Mouse (Mus musculus) spleen, adult 2 months (tissue): ENCODE results near the gene Tenm4. TPM values are rescaled to one million over a fixed set of nuclear protein-coding genes. Genes with fewer than 3 reads are reported as not detected.

Experiments used
- DNase-seq, 2 experiments: peaks; one replicate each; pipeline versions ENCODE4 v3.0.0 to v3.0.0-alpha.2; 2012 to 2021; ENCODE audit warnings: low spot score in 2 of 2, low read depth in 1 of 2
- H3K27ac ChIP-seq: fragments of 200-500 bp; 2 replicates; pipeline ENCODE4 v1.5.1; 2012; ENCODE audit warnings: low read length, inconsistent platforms; ENCODE audit not compliant: insufficient read depth
- H3K27me3 ChIP-seq: fragments of 200-500 bp; 2 replicates; pipeline ENCODE4 v1.6.1; 2012; ENCODE audit warnings: mild to moderate bottlenecking, moderate library complexity, low read length, inconsistent platforms; ENCODE audit not compliant: control insufficient read depth, insufficient read depth
- H3K36me3 ChIP-seq: fragments of 200-500 bp; 2 replicates; pipeline ENCODE4 v1.6.1; 2012; ENCODE audit warnings: mild to moderate bottlenecking, low read length, inconsistent platforms; ENCODE audit not compliant: control insufficient read depth, insufficient read depth
- H3K4me1 ChIP-seq: fragments of 200-500 bp; 2 replicates; pipeline ENCODE4 v1.6.1; 2011; ENCODE audit warnings: inconsistent platforms; ENCODE audit not compliant: control insufficient read depth, insufficient read depth, insufficient read length
- H3K4me3 ChIP-seq: fragments of 200-500 bp; 2 replicates; pipeline ENCODE4 v1.5.1; 2011; ENCODE audit warnings: mild to moderate bottlenecking, inconsistent platforms; ENCODE audit not compliant: insufficient read depth, insufficient read length; ENCODE audit errors: extremely low read depth
- CTCF ChIP-seq: fragments of 200-500 bp; IDR thresholded peaks from 2 replicates; pipeline ENCODE4 v1.5.1; 2011; ENCODE audit warnings: mild to moderate bottlenecking, inconsistent platforms; ENCODE audit not compliant: insufficient read depth, insufficient read length, insufficient replicate concordance; ENCODE audit errors: extremely low read depth
- POLR2A ChIP-seq: fragments of 200-500 bp; IDR thresholded peaks from 2 replicates; pipeline ENCODE4 v1.6.1; 2011; ENCODE audit warnings: low read depth, low read length, inconsistent platforms
- WGBS: fragments of 180-500 bp; shearing (Covaris S2); methylation state at CpG from one replicate; pipeline ENCODE4 v1.1.7; 2018; 5-methylcytosine and 5-hydroxymethylcytosine counted together
- polyA plus RNA-seq: library from polyadenylated mRNA; depleted of rRNA; stranded (reverse); fragments of >200 nt; gene quantifications from 2 replicates; pipeline ENCODE4 v1.2.3, GENCODE M21; 2012

Tenm4 gene
- polyA plus RNA-seq, 1 experiment: 1.2 TPM

- H3K36me3 ChIP-seq: no peaks in the 10 kb centered on the region
- H3K27ac ChIP-seq: no peak overlapping the region
- no peaks in the 10 kb centered on the region for H3K4me1 ChIP-seq
- DNase-seq: no peak
- H3K4me3 ChIP-seq: no peak overlapping the region
- TF ChIP-seq CTCF: no peak
- no peak for TF ChIP-seq POLR2A
- H3K27me3 ChIP-seq: no peaks in the 10 kb centered on the region
These were observed 6.9 kb upstream of the Tenm4 start for GRCm38 (mm10) chr7:96164141-96164540.

GRCm38 (mm10) chr7:96168921-96169320, 2.1 kb upstream of the Tenm4 start:
- no peak for TF ChIP-seq CTCF
- no peak for TF ChIP-seq POLR2A
- Histone ChIP-seq H3K4me1 (no peaks in the 10 kb centered on the region), H3K27ac (no peak overlapping the region), H3K36me3 (no peaks in the 10 kb centered on the region), H3K4me3 (no peak overlapping the region), H3K27me3 (no peaks in the 10 kb centered on the region)
- 79% methylated on average over 3 of the region's 3 CpGs for WGBS
- no peak for DNase-seq

GRCm38 (mm10) chr7:96171596-96172563, 834 bp downstream of the Tenm4 start:
- Histone ChIP-seq H3K4me3 (no peak overlapping the region), H3K36me3 (no peaks in the 10 kb centered on the region), H3K27me3 (no peaks in the 10 kb centered on the region), H3K4me1 (no peaks in the 10 kb centered on the region), H3K27ac (no peak overlapping the region)
- TF ChIP-seq CTCF: no peak
- TF ChIP-seq POLR2A: no peak
- no peak for DNase-seq
- 28% methylated on average over 11 of the region's 11 CpGs for WGBS

GRCm38 (mm10) chr7:96176781-96177180, 5.7 kb downstream of the Tenm4 start:
- no peak for TF ChIP-seq POLR2A
- no peak for TF ChIP-seq CTCF
- DNase-seq: no peak

GRCm38 (mm10) chr7:96181751-96182150, 10.7 kb downstream of the Tenm4 start:
- H3K4me3 ChIP-seq: no peak overlapping the region
- no peak overlapping the region for H3K27ac ChIP-seq
- no peak for DNase-seq
- H3K36me3 ChIP-seq: no peaks in the 10 kb centered on the region
- no peaks in the 10 kb centered on the region for H3K4me1 ChIP-seq
- WGBS: 68% methylated on average over 4 of the region's 4 CpGs
- no peaks in the 10 kb centered on the region for H3K27me3 ChIP-seq
- TF ChIP-seq POLR2A: no peak

More at GRCm38 (mm10) chr7:96176781-96177180, 5.7 kb downstream of the Tenm4 start:
- Histone ChIP-seq H3K27ac (no peak overlapping the region), H3K27me3 (no peaks in the 10 kb centered on the region), H3K4me3 (no peak overlapping the region), H3K36me3 (no peaks in the 10 kb centered on the region), H3K4me1 (no peaks in the 10 kb centered on the region)
- 87% methylated on average over 8 of the region's 8 CpGs for WGBS

- H3K27ac ChIP-seq: no peak overlapping the region
- H3K27me3 ChIP-seq: no peaks in the 10 kb centered on the region
- WGBS: 95% methylated on average over 1 of the region's 1 CpGs
- H3K36me3 ChIP-seq: no peaks in the 10 kb centered on the region
- TF ChIP-seq CTCF (no peak), POLR2A (no peak)
- H3K4me1 ChIP-seq: no peaks in the 10 kb centered on the region
- no peak overlapping the region for H3K4me3 ChIP-seq
- no peak for DNase-seq
These were observed 12.1 kb downstream of the Tenm4 start for GRCm38 (mm10) chr7:96183195-96183594.

- 88% methylated on average over 9 of the region's 9 CpGs for WGBS
- TF ChIP-seq POLR2A: no peak
- TF ChIP-seq CTCF: no peak
These were observed 14.4 kb downstream of the Tenm4 start for GRCm38 (mm10) chr7:96185411-96185810.

More at GRCm38 (mm10) chr7:96185411-96185810, 14.4 kb downstream of the Tenm4 start:
- no peaks in the 10 kb centered on the region for H3K36me3 ChIP-seq
- H3K27ac ChIP-seq: no peak overlapping the region
- no peaks in the 10 kb centered on the region for H3K27me3 ChIP-seq
- DNase-seq: no peak
- H3K4me3 ChIP-seq: no peak overlapping the region
- H3K4me1 ChIP-seq: no peaks in the 10 kb centered on the region
